Mouse (Mus musculus) liver, embryonic 14.5 days (tissue): ENCODE measurements around the gene Dmwd.

Experiments used
- CTCF ChIP-seq: IDR thresholded peaks from 2 replicates; pipeline ENCODE4 v1.5.1; 2016; ENCODE audit warnings: antibody characterized with exemption, low read depth, control low read depth
- EP300 ChIP-seq: IDR thresholded peaks from 2 replicates; pipeline ENCODE4 v1.6.1; 2016; ENCODE audit warnings: antibody characterized with exemption, low read depth

GRCm38 (mm10) chr7:19129396-19129795 is 53.4 kb downstream of the Dmwd start:
- no peak for TF ChIP-seq CTCF
- TF ChIP-seq EP300: no peak
